Mouse (Mus musculus) liver, postnatal 0 days (tissue): ENCODE data around the gene Tex9.

ENCODE experiments used
- CTCF ChIP-seq: sonication (generic); IDR thresholded peaks from 2 replicates; pipeline ENCODE4 v1.5.1; 2016; ENCODE audit warnings: antibody characterized with exemption, low read depth
- EP300 ChIP-seq: IDR thresholded peaks from 2 replicates; pipeline ENCODE4 v1.6.1; 2016; ENCODE audit warnings: antibody characterized with exemption, low read depth, mild to moderate bottlenecking

DNA sequence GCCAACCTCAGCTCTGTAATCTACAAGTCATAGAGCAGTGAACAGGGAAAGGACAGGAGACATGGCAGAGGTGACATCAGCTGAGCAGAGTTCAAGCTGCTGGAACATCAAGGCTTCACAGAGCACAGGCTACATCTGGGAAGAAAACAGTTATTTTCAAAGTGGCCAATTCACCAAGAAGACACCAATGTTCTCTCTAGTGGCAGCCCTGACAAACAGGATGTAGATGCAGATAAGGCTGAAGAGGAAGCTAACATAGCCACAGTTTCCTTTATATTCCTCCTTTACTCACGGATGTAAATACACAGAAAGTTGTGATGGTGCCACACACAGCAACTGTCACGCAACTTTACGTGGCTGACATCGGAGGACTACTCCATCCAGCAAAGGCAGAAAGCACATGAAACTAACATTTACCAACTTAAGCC is 26.2 kb downstream of the Tex9 start:
- TF ChIP-seq CTCF (no peak), EP300 (no peak; the same call in 1 of the 2 replicates)
